Mouse (Mus musculus) 3T3-L1 (cell line): ENCODE results near the gene Sft2d1.
A peak's percentile ranks its signal among the peaks of the same experiment; 100 is the strongest.

Source experiments
- DNase-seq: peaks from one replicate; pipeline ENCODE4 v3.0.0-alpha.2; 2015; ENCODE audit warnings: low read depth, low spot score

The Sft2d1 gene

GRCm38 (mm10) chr17:8361281-8362103 lies 50.6 kb downstream of the Sft2d1 start:
- DNase-seq, result peak; percentile 49

- no peak for DNase-seq
Observed at GRCm38 (mm10) chr17:8367514-8368480, 56.9 kb downstream of the Sft2d1 start.

DNA sequence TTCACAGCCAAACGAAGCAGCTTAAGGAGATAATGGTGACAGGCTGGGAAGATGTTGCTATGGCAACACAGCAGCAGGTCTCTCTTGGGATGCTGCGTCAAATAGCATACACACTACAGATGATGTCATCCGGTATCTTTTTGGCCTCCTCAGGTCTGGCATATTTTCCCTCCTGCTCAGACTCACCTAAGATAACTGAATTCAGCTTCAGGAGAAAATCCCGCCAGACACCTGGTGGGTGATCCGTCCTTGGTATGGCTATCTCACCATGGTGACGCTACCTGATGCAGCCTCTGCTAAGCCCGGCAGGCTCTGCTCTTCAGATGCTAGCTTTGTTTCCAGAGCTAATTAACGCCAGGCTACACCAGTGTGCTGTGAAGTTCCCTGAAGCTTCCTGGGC lies 57.7 kb downstream of the Sft2d1 start:
- no peak for DNase-seq

DNA sequence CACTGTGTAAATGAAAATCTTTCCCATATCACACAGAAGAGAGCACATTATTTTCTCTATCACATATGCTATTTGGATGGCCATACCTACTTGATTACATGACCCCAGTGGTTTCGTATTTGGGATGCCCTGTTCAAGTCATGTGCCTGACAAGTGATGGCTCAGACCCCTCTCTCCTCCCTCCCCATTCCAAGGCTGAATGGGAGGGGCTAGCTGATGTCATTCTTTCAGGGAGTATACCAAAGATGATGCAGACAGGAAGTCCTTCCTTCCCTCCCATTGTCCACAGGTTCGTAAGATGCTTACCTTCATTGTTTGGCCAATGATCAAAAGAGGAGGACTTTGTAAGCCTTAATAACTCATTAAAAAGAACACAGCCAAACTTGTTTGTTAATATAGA lies 58.3 kb downstream of the Sft2d1 start:
- DNase-seq, result no peak

- no peak for DNase-seq
Observed at GRCm38 (mm10) chr17:8370634-8371229, 59.8 kb downstream of the Sft2d1 start.

DNA sequence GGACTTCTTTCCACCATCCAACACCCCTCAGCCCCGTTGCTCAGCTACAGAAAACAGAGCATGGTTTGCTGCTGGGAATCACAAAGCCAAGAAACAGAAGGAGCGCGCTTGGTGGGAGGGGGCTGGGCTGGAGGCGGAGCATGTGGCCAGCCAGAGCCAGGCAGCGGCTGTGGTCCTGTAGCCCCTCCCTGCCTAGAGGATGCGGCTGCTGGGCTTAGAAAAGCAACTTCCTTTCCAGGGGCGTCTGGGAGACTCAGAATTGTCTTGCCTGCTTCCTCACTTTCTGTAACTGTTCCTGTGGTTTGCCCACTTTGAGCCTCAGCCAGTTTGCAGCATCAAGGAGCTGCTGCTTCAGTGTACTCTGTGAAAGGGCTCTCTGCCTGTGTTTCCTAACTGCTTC lies 60.9 kb downstream of the Sft2d1 start:
- peak; percentile 69 for DNase-seq

DNA sequence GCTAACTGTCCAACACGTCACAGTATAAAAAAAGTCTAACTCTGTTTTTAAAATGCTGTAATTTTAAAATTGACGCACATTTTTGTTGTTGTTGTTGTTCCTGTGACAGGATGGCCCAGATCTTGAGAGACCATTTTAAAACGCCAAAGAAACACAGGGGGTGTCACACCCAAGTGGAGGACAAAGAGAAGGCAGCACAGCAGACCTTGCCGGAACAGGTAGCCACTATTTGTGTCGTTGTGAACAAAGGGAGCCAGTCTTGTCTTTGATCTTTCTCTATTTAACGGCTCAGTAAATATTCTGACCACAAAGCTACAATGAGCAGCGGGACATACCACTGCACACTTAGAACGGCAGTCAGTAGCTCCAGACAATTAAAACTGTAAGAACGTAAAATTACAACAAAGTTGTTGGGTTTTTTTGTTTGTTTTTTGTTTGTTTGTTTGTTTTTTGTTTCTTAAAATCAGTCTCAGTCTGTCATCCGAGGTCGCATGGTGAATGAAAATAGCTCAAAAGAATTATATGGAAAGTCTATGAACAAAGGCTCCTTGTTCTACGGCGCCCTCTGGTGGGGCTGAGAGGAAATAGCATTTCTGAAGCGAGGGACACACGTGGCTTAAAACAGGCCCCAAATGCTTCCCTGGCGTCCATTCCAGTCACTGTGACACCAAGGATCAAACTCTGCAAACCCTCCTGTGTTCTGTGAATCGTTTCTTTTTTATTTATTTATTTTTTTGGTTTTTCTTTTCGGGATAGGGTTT lies 61.6 kb downstream of the Sft2d1 start:
- peak; percentile 92 for DNase-seq
